Mouse (Mus musculus) liver, embryonic 11.5 days (tissue): ENCODE measurements around the gene Rbfox2. TPM values are rescaled to one million over a fixed set of nuclear protein-coding genes. Genes with fewer than 3 reads are reported as not detected.

ENCODE experiments used
- ATAC-seq: fragments of 200-750 bp; cut with Nextera tagmentation; replicated peaks from 2 replicates; pipeline ENCODE4 v1.8.0; 2017; ENCODE audit warnings: moderate number of reproducible peaks, mild to moderate bottlenecking, moderate TSS enrichment, moderate library complexity; ENCODE audit not compliant: low FRiP score
- DNase-seq: peaks from one replicate; pipeline ENCODE4 v3.0.0-alpha.2; 2017; ENCODE audit warnings: low spot score
- H3K27ac ChIP-seq: fragments of 300-500 bp; sonication (generic); 2 replicates; pipeline ENCODE4 v1.5.1; 2014; ENCODE audit warnings: mild to moderate bottlenecking, low read depth, low read length, control low read depth
- H3K27me3 ChIP-seq: fragments of 300-500 bp; sonication (generic); replicated peaks from 2 replicates; pipeline ENCODE4 v1.6.1; 2014; ENCODE audit warnings: low read length, mixed read lengths; ENCODE audit not compliant: control insufficient read depth, insufficient read depth
- H3K36me3 ChIP-seq: fragments of 300-500 bp; sonication (generic); 2 replicates; pipeline ENCODE4 v1.6.1; 2014; ENCODE audit warnings: mild to moderate bottlenecking, low read length, moderate library complexity, mixed read lengths; ENCODE audit not compliant: control insufficient read depth, insufficient read depth
- H3K4me1 ChIP-seq: fragments of 300-500 bp; sonication (generic); replicated peaks from 2 replicates; pipeline ENCODE4 v1.6.1; 2014; ENCODE audit warnings: low read length, mixed read lengths; ENCODE audit not compliant: control insufficient read depth, insufficient read depth
- H3K4me2 ChIP-seq: fragments of 300-500 bp; sonication (generic); 2 replicates; pipeline ENCODE4 v1.6.1; 2014; ENCODE audit warnings: mild to moderate bottlenecking, control low read depth, moderate library complexity
- H3K4me3 ChIP-seq: fragments of 300-500 bp; sonication (generic); 2 replicates; pipeline ENCODE4 v1.5.1; 2014; ENCODE audit warnings: low read depth, low read length, control low read depth
- H3K9ac ChIP-seq: fragments of 300-500 bp; sonication (generic); 2 replicates; pipeline ENCODE4 v1.6.1; 2014; ENCODE audit warnings: low read depth, low read length, control low read depth
- H3K9me3 ChIP-seq: fragments of 300-500 bp; sonication (generic); 2 replicates; pipeline ENCODE4 v1.6.1; 2016; ENCODE audit warnings: low read length, inconsistent platforms, mixed read lengths; ENCODE audit not compliant: control insufficient read depth
- WGBS: fragments of 180-500 bp; shearing (Covaris S2); extraction: QIAGEN DNeasy Blood & Tissue Kit; methylation state at CpG from one replicate; pipeline ENCODE4 v1.1.7; 2014; 5-methylcytosine and 5-hydroxymethylcytosine counted together
- polyA plus RNA-seq: library from polyadenylated mRNA; unstranded; fragments of >200 nt; fragmentation: Nextera tagmentation; extraction: Ambion mirVana; gene quantifications from 2 replicates; pipeline ENCODE4 v1.2.1, GENCODE M21; 2014

The Rbfox2 gene
- polyA plus RNA-seq, 1 experiment from 2014 or later, result 26.6 TPM

- 71% methylated on average over 4 of the region's 4 CpGs for WGBS
- H3K9me3 ChIP-seq, result no peaks in the 10 kb centered on the region
- ATAC-seq (no peak), DNase-seq (no peak)
- H3K27ac ChIP-seq, result no peak overlapping the region
- no peaks in the 10 kb centered on the region for H3K27me3 ChIP-seq
- H3K4me2 ChIP-seq, result no peak overlapping the region
- H3K4me3 ChIP-seq, result no peak overlapping the region
- no peak overlapping the region for H3K9ac ChIP-seq
- no peaks in the 10 kb centered on the region for H3K36me3 ChIP-seq
- peaks cover 9% of the 10 kb centered on the region for H3K4me1 ChIP-seq
Observed at GRCm38 (mm10) chr15:77256782-77257181, 50.0 kb downstream of the Rbfox2 start.

- no peak for ATAC-seq
- WGBS, result 29% methylated on average over 1 of the region's 1 CpGs
- H3K4me1 ChIP-seq, result peaks cover 9% of the 10 kb centered on the region
Observed at GRCm38 (mm10) chr15:77254636-77255035, 52.2 kb downstream of the Rbfox2 start.

GRCm38 (mm10) chr15:77254128-77254527, 52.7 kb downstream of the Rbfox2 start:
- no peak for ATAC-seq
- peak overlapping the region; percentile 26; the same call in 1 of the 2 replicates for H3K27ac ChIP-seq
- no peaks in the 10 kb centered on the region for H3K36me3 ChIP-seq
- no peak overlapping the region for H3K4me3 ChIP-seq
- no peak overlapping the region for H3K4me2 ChIP-seq
- DNase-seq, result no peak
- H3K9me3 ChIP-seq, result no peaks in the 10 kb centered on the region
- H3K9ac ChIP-seq, result no peak overlapping the region
- 58% methylated on average over 2 of the region's 2 CpGs for WGBS
- no peaks in the 10 kb centered on the region for H3K27me3 ChIP-seq
- H3K4me1 ChIP-seq, result peaks cover 9% of the 10 kb centered on the region

More at GRCm38 (mm10) chr15:77254636-77255035, 52.2 kb downstream of the Rbfox2 start:
- H3K27ac ChIP-seq, result no peak overlapping the region
- no peak overlapping the region for H3K4me3 ChIP-seq
- no peaks in the 10 kb centered on the region for H3K9me3 ChIP-seq
- DNase-seq, result no peak
- no peak overlapping the region for H3K4me2 ChIP-seq
- no peaks in the 10 kb centered on the region for H3K27me3 ChIP-seq
- no peak overlapping the region for H3K9ac ChIP-seq
- H3K36me3 ChIP-seq, result no peaks in the 10 kb centered on the region

GRCm38 (mm10) chr15:77251706-77252105, 55.1 kb downstream of the Rbfox2 start:
- no peak overlapping the region for H3K4me2 ChIP-seq
- H3K4me1 ChIP-seq, result peaks cover 3% of the 10 kb centered on the region; the same call in 1 of the 2 replicates
- no peak overlapping the region for H3K4me3 ChIP-seq

GRCm38 (mm10) chr15:77250806-77251205, 56.0 kb downstream of the Rbfox2 start:
- Histone ChIP-seq H3K9ac (no peak overlapping the region), H3K4me2 (no peak overlapping the region), H3K27me3 (no peaks in the 10 kb centered on the region), H3K27ac (no peak overlapping the region), H3K9me3 (no peaks in the 10 kb centered on the region), H3K4me1 (peaks cover 3% of the 10 kb centered on the region), H3K36me3 (no peaks in the 10 kb centered on the region), H3K4me3 (no peak overlapping the region)
- WGBS, result 81% methylated on average over 2 of the region's 2 CpGs
- no peak for ATAC-seq
- DNase-seq, result no peak

More at GRCm38 (mm10) chr15:77251706-77252105, 55.1 kb downstream of the Rbfox2 start:
- H3K9me3 ChIP-seq, result no peaks in the 10 kb centered on the region
- DNase-seq (no peak), ATAC-seq (no peak)
- no peaks in the 10 kb centered on the region for H3K36me3 ChIP-seq
- no peak overlapping the region for H3K9ac ChIP-seq
- WGBS, result 74% methylated on average over 3 of the region's 3 CpGs
- no peak overlapping the region for H3K27ac ChIP-seq
- H3K27me3 ChIP-seq, result no peaks in the 10 kb centered on the region

GRCm38 (mm10) chr15:77249421-77249820, 57.4 kb downstream of the Rbfox2 start:
- DNase-seq (no peak), ATAC-seq (no peak)
- Histone ChIP-seq H3K27me3 (no peaks in the 10 kb centered on the region), H3K36me3 (no peaks in the 10 kb centered on the region), H3K4me3 (no peak overlapping the region), H3K9ac (no peak overlapping the region), H3K9me3 (no peaks in the 10 kb centered on the region), H3K4me1 (peaks cover 3% of the 10 kb centered on the region; the same call in 1 of the 2 replicates), H3K4me2 (no peak overlapping the region), H3K27ac (no peak overlapping the region)
- WGBS, result 76% methylated on average over 5 of the region's 5 CpGs

- H3K4me3 ChIP-seq, result no peak overlapping the region
- ATAC-seq (no peak; the same call in 1 of the 2 replicates), DNase-seq (no peak)
- no peak overlapping the region for H3K9ac ChIP-seq
- H3K27ac ChIP-seq, result no peak overlapping the region
- no peaks in the 10 kb centered on the region for H3K36me3 ChIP-seq
- 28% methylated on average over 11 of the region's 11 CpGs for WGBS
- H3K4me2 ChIP-seq, result no peak overlapping the region
- peaks cover 3% of the 10 kb centered on the region; the same call in 1 of the 2 replicates for H3K4me1 ChIP-seq
- no peaks in the 10 kb centered on the region for H3K9me3 ChIP-seq
- H3K27me3 ChIP-seq, result no peaks in the 10 kb centered on the region
Observed at GRCm38 (mm10) chr15:77245418-77246365, 61.1 kb downstream of the Rbfox2 start.

GRCm38 (mm10) chr15:77244634-77245033, 62.2 kb downstream of the Rbfox2 start:
- peaks cover 3% of the 10 kb centered on the region; the same call in 1 of the 2 replicates for H3K4me1 ChIP-seq
- H3K27me3 ChIP-seq, result no peaks in the 10 kb centered on the region
- no peak for ATAC-seq
- no peak for DNase-seq
- 74% methylated on average over 5 of the region's 5 CpGs for WGBS
- H3K4me3 ChIP-seq, result no peak overlapping the region
- H3K9ac ChIP-seq, result no peak overlapping the region
- H3K9me3 ChIP-seq, result no peaks in the 10 kb centered on the region
- no peaks in the 10 kb centered on the region for H3K36me3 ChIP-seq
- no peak overlapping the region for H3K4me2 ChIP-seq
- H3K27ac ChIP-seq, result no peak overlapping the region
